Mouse (Mus musculus) embryo, embryonic 10.5 days (tissue): ENCODE measurements around the gene Dohh.

Experiments used
- DNase-seq: peaks from one replicate; pipeline ENCODE4 v3.0.0-alpha.2; 2015; ENCODE audit warnings: low spot score

The Dohh gene

GRCm38 (mm10) chr10:81384605-81384982, 366 bp downstream of the Dohh start:
- DNase-seq = no peak

- DNase-seq = no peak
Observed at GRCm38 (mm10) chr10:81385603-81386306, 1.5 kb downstream of the Dohh start.

GRCm38 (mm10) chr10:81387716-81388115, 3.5 kb downstream of the Dohh start:
- no peak for DNase-seq

GRCm38 (mm10) chr10:81388505-81389055, 4.4 kb downstream of the Dohh start, which contains the start of gene Gm48552:
Gene Gm48552 (plus strand): TSS chr10:81389005.
- DNase-seq = no peak

- no peak for DNase-seq
Observed at GRCm38 (mm10) chr10:81389373-81389772, 5.1 kb downstream of the Dohh start.

- peak; percentile 74 for DNase-seq
Observed at GRCm38 (mm10) chr10:81389801-81390677, 5.8 kb downstream of the Dohh start.

- DNase-seq = no peak
Observed at GRCm38 (mm10) chr10:81390678-81390965, 6.4 kb downstream of the Dohh start.

- DNase-seq = no peak
Observed at GRCm38 (mm10) chr10:81392270-81392669, 8.0 kb downstream of the Dohh start.

- no peak for DNase-seq
Observed at GRCm38 (mm10) chr10:81392781-81393185, 8.6 kb downstream of the Dohh start, which contains the start of gene Smim24. Gene Smim24 (plus strand): TSS chr10:81393051.

- peak; percentile 68 for DNase-seq
Observed at GRCm38 (mm10) chr10:81393456-81394063, 9.3 kb downstream of the Dohh start.

- peak; percentile 88 for DNase-seq
Observed at GRCm38 (mm10) chr10:81395127-81395526, 10.9 kb downstream of the Dohh start.

GRCm38 (mm10) chr10:81395865-81396264, 11.6 kb downstream of the Dohh start:
- no peak for DNase-seq

- DNase-seq = no peak
Observed at GRCm38 (mm10) chr10:81396749-81397148, 12.5 kb downstream of the Dohh start.

- DNase-seq = no peak
Observed at GRCm38 (mm10) chr10:81399296-81399695, 15.1 kb downstream of the Dohh start.

- DNase-seq = no peak
Observed at GRCm38 (mm10) chr10:81399798-81400308, 15.6 kb downstream of the Dohh start.

GRCm38 (mm10) chr10:81400371-81401204, 16.4 kb downstream of the Dohh start:
- no peak for DNase-seq

GRCm38 (mm10) chr10:81401205-81401520, 16.9 kb downstream of the Dohh start:
- DNase-seq = peak; percentile 67

- peak; percentile 86 for DNase-seq
Observed at GRCm38 (mm10) chr10:81401521-81402226, 17.4 kb downstream of the Dohh start.

- DNase-seq = no peak
Observed at GRCm38 (mm10) chr10:81402227-81402765, 18.1 kb downstream of the Dohh start.

GRCm38 (mm10) chr10:81403511-81403910, 19.3 kb downstream of the Dohh start:
- no peak for DNase-seq

GRCm38 (mm10) chr10:81404082-81404481, 19.9 kb downstream of the Dohh start:
- no peak for DNase-seq
